Mouse (Mus musculus): ENCODE results near the gene Cox4i1.

- TF ChIP-seq POLR2A (IDR thresholded peaks at IDR 0.05; ENCODE audit: borderline replicate concordance, extremely low read depth, low read depth, low read length) (no peak), CTCF (IDR thresholded peaks at IDR 0.05; ENCODE audit: insufficient read depth, low read length) (no peak)
These were observed 28.6 kb downstream of the Cox4i1 start for GRCm38 (mm10) chr8:120696401-120697153.
